14 mouse cellular contexts compared by ENCODE assay signal in genomic region chr1:31453737-31454465, GRCm38 (mm10).
DNase-seq lines count a peak whose midpoint lies in the region.
"Had no signal": no experiment of that assay in that cellular context is flagged by ENCODE, and none has a peak within 500 bp of the region (broad histone marks: within the 10 kb centered on the region; RNA-seq: fewer than 3 reads in every experiment).

No protein-coding gene starts in this region.

- peak; percentile 2 for DNase-seq in cerebellum, postnatal 10 days
- no peak for DNase-seq in cerebellum, adult 18-20 months
- DNase-seq in layer of hippocampus, adult 18-20 months (ENCODE audit: low spot score in 2 of 2) = peak; percentile 13 to 26
- no peak for DNase-seq in layer of hippocampus, postnatal 25 days (ENCODE audit: extremely low spot score in 1 of 2, low spot score in 1 of 2)
- peak; percentile 59 for DNase-seq in right cerebral cortex, postnatal 10 days (ENCODE audit: low spot score in 2 of 2)
- no peak for DNase-seq in right cerebral cortex, postnatal 25 days
- peak; percentile 60 for DNase-seq in brain, embryonic 18.5 days (ENCODE audit: low read depth, low spot score)
- no peak for DNase-seq in retina, embryonic 14.5 days (ENCODE audit: low spot score)
- DNase-seq: adrenal gland, postnatal 10 days; B cell, adult 2 months; cerebellum, adult 8-10 months; cerebellum, postnatal 25 days; gastrocnemius, postnatal 36 days; heart, postnatal 36 days had no signal

Comparison
In these comparisons a context has a peak if more than half of its experiments do, and no peak if none do; other contexts are left out.
1. DNase-seq: peak in cerebellum, postnatal 10 days (2 of 2), layer of hippocampus, adult 18-20 months (2 of 2), right cerebral cortex, postnatal 10 days (2 of 2) and brain, embryonic 18.5 days (single experiment); none in cerebellum, adult 18-20 months (0 of 2), layer of hippocampus, postnatal 25 days (0 of 2), right cerebral cortex, postnatal 25 days (single experiment) and retina, embryonic 14.5 days (single experiment).